Mouse (Mus musculus): ENCODE measurements around the gene Cep44. TPM values are rescaled to one million over a fixed set of nuclear protein-coding genes. Genes with fewer than 3 reads are reported as not detected.
A peak's percentile ranks its signal among the peaks of the same experiment; 100 is the strongest.

Cep44 gene
- polyA plus RNA-seq, 1 experiment from 2014 or later: 29.0 TPM

DNA sequence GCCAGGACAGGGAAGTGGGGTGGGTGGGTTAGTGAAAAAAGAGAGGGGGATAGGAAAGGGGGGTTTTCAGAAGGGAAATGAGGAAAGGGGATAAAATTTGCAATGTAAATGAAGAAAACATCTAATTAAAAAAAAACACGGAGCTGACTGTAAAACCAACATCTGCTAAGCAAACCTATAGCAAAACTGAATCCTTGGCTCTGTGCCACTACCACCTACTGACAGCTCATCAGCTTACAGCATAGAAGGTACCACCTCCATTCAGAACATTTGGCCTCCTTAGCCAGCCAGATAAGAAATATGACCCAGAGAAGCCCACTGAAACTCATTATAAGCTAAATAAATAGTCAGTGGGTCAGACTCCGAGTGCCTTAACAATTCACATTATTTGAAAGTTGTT, 61.4 kb downstream of the Cep44 start:
- CTCF ChIA-PET: interaction anchor here (1.8 kb wide), 1 partner anchor 12 kb away, joined by 4 read pairs; no protein-coding TSS in a partner anchor
- POLR2A ChIA-PET: no interaction called here
- H3K27me3 ChIP-seq: no peaks in the 10 kb centered on the region
- ATAC-seq (no peak), DNase-seq (ENCODE audit: low read depth, low spot score) (no peak)
- in situ Hi-C loops (cut with MboI; ENCODE audit: low pct_unique_long_range_greater_than_20kb): loop anchor here (25.0 kb wide), 3 partner anchors 952 to 1977 kb away; no protein-coding TSS in a partner anchor
- TF ChIP-seq CTCF (IDR thresholded peaks at IDR 0.05): no peak

DNA sequence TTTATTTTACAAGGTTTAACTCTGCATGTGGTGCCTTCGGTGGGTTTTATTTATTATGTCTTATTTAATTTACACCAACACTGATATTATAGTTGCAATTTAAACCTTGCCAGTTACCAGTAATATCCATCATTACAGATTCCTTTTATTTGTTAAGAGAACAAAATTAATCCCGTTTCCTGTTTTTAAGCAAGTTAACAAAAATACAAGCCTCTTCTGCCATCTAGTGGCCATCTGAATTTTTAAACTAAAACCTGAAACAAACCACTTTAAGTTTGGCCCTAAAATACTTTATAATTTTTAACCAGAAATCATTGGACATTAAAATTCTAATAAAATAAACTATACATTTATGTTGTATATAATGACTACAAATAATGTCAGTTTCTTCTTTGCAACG, 64.8 kb downstream of the Cep44 start:
- no peak for ATAC-seq
- no peak for DNase-seq (ENCODE audit: low read depth, low spot score)
- no peaks in the 10 kb centered on the region for H3K27me3 ChIP-seq
- TF ChIP-seq CTCF (IDR thresholded peaks at IDR 0.05): peak; percentile 34
- CTCF ChIA-PET: interaction anchor here (1.5 kb wide), 1 partner anchor 424 kb away, joined by 5 read pairs; no protein-coding TSS in a partner anchor
- in situ Hi-C loops (cut with MboI; ENCODE audit: low pct_unique_long_range_greater_than_20kb): loop anchor here (25.0 kb wide), 3 partner anchors 949 to 1974 kb away; no protein-coding TSS in a partner anchor
- POLR2A ChIA-PET: no interaction called here

Other genes with a start within 250 kb of the Cep44 start
- gene Fbxo8, start within 50 bp of the Cep44 start, polyA plus RNA-seq (2021): 45.3 TPM